Mouse (Mus musculus): Measurements from ENCODE around the gene Rptor. TPM values are rescaled to one million over a fixed set of nuclear protein-coding genes. Genes with fewer than 3 reads are reported as not detected.

The Rptor gene
- polyA plus RNA-seq, 1 experiment from 2014 or later: 13.2 TPM

GRCm38 (mm10) chr11:119618763-119619162 is 16.1 kb downstream of the Rptor start:
- DNase-seq (ENCODE audit: low spot score): no peak
- no peak overlapping the region for H3K4me3 ChIP-seq (ENCODE audit: low read depth, low read length)
- H3K4me2 ChIP-seq: no peak overlapping the region
- H3K36me3 ChIP-seq (ENCODE audit: control insufficient read depth, insufficient read depth, low read length): no peaks in the 10 kb centered on the region; the same call in 1 of the 2 replicates
- H3K4me1 ChIP-seq (replicated peaks; ENCODE audit: control insufficient read depth, insufficient read depth, low read length): peaks cover 11% of the 10 kb centered on the region
- no peak for ATAC-seq (replicated peaks; ENCODE audit: low FRiP score)
- H3K27me3 ChIP-seq (replicated peaks; ENCODE audit: control insufficient read depth, insufficient read depth, low read length): no peaks in the 10 kb centered on the region
- H3K9me3 ChIP-seq (ENCODE audit: control insufficient read depth, low read length): no peaks in the 10 kb centered on the region
- WGBS: 44% methylated on average over 5 of the region's 5 CpGs
- no peak overlapping the region for H3K9ac ChIP-seq (ENCODE audit: low read depth, low read length)
- H3K27ac ChIP-seq (ENCODE audit: low read depth, low read length): no peak overlapping the region

- Histone ChIP-seq H3K4me3 (ENCODE audit: low read depth, low read length) (no peak overlapping the region), H3K9me3 (ENCODE audit: control insufficient read depth, low read length) (no peaks in the 10 kb centered on the region), H3K36me3 (ENCODE audit: control insufficient read depth, insufficient read depth, low read length) (no peaks in the 10 kb centered on the region), H3K9ac (ENCODE audit: low read depth, low read length) (no peak overlapping the region), H3K4me2 (no peak overlapping the region), H3K4me1 (replicated peaks; ENCODE audit: control insufficient read depth, insufficient read depth, low read length) (peaks cover 17% of the 10 kb centered on the region), H3K27me3 (replicated peaks; ENCODE audit: control insufficient read depth, insufficient read depth, low read length) (no peaks in the 10 kb centered on the region), H3K27ac (ENCODE audit: low read depth, low read length) (no peak overlapping the region)
- no peak for DNase-seq (ENCODE audit: low spot score)
- ATAC-seq (replicated peaks; ENCODE audit: low FRiP score): no peak
- 75% methylated on average over 3 of the region's 3 CpGs for WGBS
These were observed 18.6 kb downstream of the Rptor start for GRCm38 (mm10) chr11:119621266-119621665.

GRCm38 (mm10) chr11:119623800-119624199 is 21.1 kb downstream of the Rptor start:
- Histone ChIP-seq H3K27me3 (replicated peaks; ENCODE audit: control insufficient read depth, insufficient read depth, low read length) (no peaks in the 10 kb centered on the region), H3K36me3 (ENCODE audit: control insufficient read depth, insufficient read depth, low read length) (peaks cover 4% of the 10 kb centered on the region), H3K9me3 (ENCODE audit: control insufficient read depth, low read length) (no peaks in the 10 kb centered on the region), H3K27ac (ENCODE audit: low read depth, low read length) (no peak overlapping the region), H3K4me3 (ENCODE audit: low read depth, low read length) (no peak overlapping the region), H3K4me2 (no peak overlapping the region), H3K4me1 (replicated peaks; ENCODE audit: control insufficient read depth, insufficient read depth, low read length) (peaks cover 17% of the 10 kb centered on the region), H3K9ac (ENCODE audit: low read depth, low read length) (no peak overlapping the region)
- ATAC-seq (replicated peaks; ENCODE audit: low FRiP score): peak; percentile 71
- 53% methylated on average over 8 of the region's 8 CpGs for WGBS
- DNase-seq (ENCODE audit: low spot score): no peak

GRCm38 (mm10) chr11:119624401-119624800 is 21.7 kb downstream of the Rptor start:
- ATAC-seq (replicated peaks; ENCODE audit: low FRiP score): no peak
- no peaks in the 10 kb centered on the region for H3K9me3 ChIP-seq (ENCODE audit: control insufficient read depth, low read length)
- no peak for DNase-seq (ENCODE audit: low spot score)
- H3K27me3 ChIP-seq (replicated peaks; ENCODE audit: control insufficient read depth, insufficient read depth, low read length): no peaks in the 10 kb centered on the region
- no peak overlapping the region for H3K4me2 ChIP-seq
- no peak overlapping the region for H3K27ac ChIP-seq (ENCODE audit: low read depth, low read length)
- peaks cover 4% of the 10 kb centered on the region for H3K36me3 ChIP-seq (ENCODE audit: control insufficient read depth, insufficient read depth, low read length)
- WGBS: 76% methylated on average over 4 of the region's 4 CpGs
- no peak overlapping the region for H3K9ac ChIP-seq (ENCODE audit: low read depth, low read length)
- H3K4me1 ChIP-seq (replicated peaks; ENCODE audit: control insufficient read depth, insufficient read depth, low read length): peaks cover 17% of the 10 kb centered on the region
- H3K4me3 ChIP-seq (ENCODE audit: low read depth, low read length): no peak overlapping the region

GRCm38 (mm10) chr11:119624955-119625354 is 22.2 kb downstream of the Rptor start:
- Histone ChIP-seq H3K4me1 (replicated peaks; ENCODE audit: control insufficient read depth, insufficient read depth, low read length) (peaks cover 17% of the 10 kb centered on the region), H3K36me3 (ENCODE audit: control insufficient read depth, insufficient read depth, low read length) (peaks cover 4% of the 10 kb centered on the region), H3K9me3 (ENCODE audit: control insufficient read depth, low read length) (no peaks in the 10 kb centered on the region), H3K4me2 (no peak overlapping the region), H3K27me3 (replicated peaks; ENCODE audit: control insufficient read depth, insufficient read depth, low read length) (no peaks in the 10 kb centered on the region), H3K4me3 (ENCODE audit: low read depth, low read length) (no peak overlapping the region), H3K9ac (ENCODE audit: low read depth, low read length) (no peak overlapping the region), H3K27ac (ENCODE audit: low read depth, low read length) (no peak overlapping the region)
- no peak for DNase-seq (ENCODE audit: low spot score)
- ATAC-seq (replicated peaks; ENCODE audit: low FRiP score): no peak
- 67% methylated on average over 3 of the region's 3 CpGs for WGBS

GRCm38 (mm10) chr11:119625476-119625875 is 22.8 kb downstream of the Rptor start:
- Histone ChIP-seq H3K4me3 (ENCODE audit: low read depth, low read length) (no peak overlapping the region), H3K9me3 (ENCODE audit: control insufficient read depth, low read length) (no peaks in the 10 kb centered on the region), H3K27me3 (replicated peaks; ENCODE audit: control insufficient read depth, insufficient read depth, low read length) (no peaks in the 10 kb centered on the region), H3K4me2 (no peak overlapping the region), H3K36me3 (ENCODE audit: control insufficient read depth, insufficient read depth, low read length) (peaks cover 4% of the 10 kb centered on the region), H3K27ac (ENCODE audit: low read depth, low read length) (no peak overlapping the region), H3K9ac (ENCODE audit: low read depth, low read length) (no peak overlapping the region), H3K4me1 (replicated peaks; ENCODE audit: control insufficient read depth, insufficient read depth, low read length) (peaks cover 17% of the 10 kb centered on the region)
- no peak for ATAC-seq (replicated peaks; ENCODE audit: low FRiP score)
- WGBS: 82% methylated on average over 6 of the region's 6 CpGs
- DNase-seq (ENCODE audit: low spot score): no peak

GRCm38 (mm10) chr11:119625943-119626342 is 23.2 kb downstream of the Rptor start:
- DNase-seq (ENCODE audit: low spot score) (no peak), ATAC-seq (replicated peaks; ENCODE audit: low FRiP score) (no peak)
- H3K4me2 ChIP-seq: no peak overlapping the region
- peaks cover 17% of the 10 kb centered on the region for H3K4me1 ChIP-seq (replicated peaks; ENCODE audit: control insufficient read depth, insufficient read depth, low read length)
- H3K9ac ChIP-seq (ENCODE audit: low read depth, low read length): no peak overlapping the region
- H3K27ac ChIP-seq (ENCODE audit: low read depth, low read length): no peak overlapping the region
- no peaks in the 10 kb centered on the region for H3K27me3 ChIP-seq (replicated peaks; ENCODE audit: control insufficient read depth, insufficient read depth, low read length)
- H3K9me3 ChIP-seq (ENCODE audit: control insufficient read depth, low read length): no peaks in the 10 kb centered on the region
- peaks cover 4% of the 10 kb centered on the region for H3K36me3 ChIP-seq (ENCODE audit: control insufficient read depth, insufficient read depth, low read length)
- WGBS: 66% methylated on average over 6 of the region's 6 CpGs
- no peak overlapping the region for H3K4me3 ChIP-seq (ENCODE audit: low read depth, low read length)

- H3K9me3 ChIP-seq (ENCODE audit: control insufficient read depth, low read length): no peaks in the 10 kb centered on the region
- peaks cover 20% of the 10 kb centered on the region for H3K4me1 ChIP-seq (replicated peaks; ENCODE audit: control insufficient read depth, insufficient read depth, low read length)
- no peaks in the 10 kb centered on the region for H3K27me3 ChIP-seq (replicated peaks; ENCODE audit: control insufficient read depth, insufficient read depth, low read length)
- no peak overlapping the region for H3K9ac ChIP-seq (ENCODE audit: low read depth, low read length)
- ATAC-seq (replicated peaks; ENCODE audit: low FRiP score): no peak
- H3K27ac ChIP-seq (ENCODE audit: low read depth, low read length): no peak overlapping the region
- no peak overlapping the region for H3K4me3 ChIP-seq (ENCODE audit: low read depth, low read length)
- peaks cover 4% of the 10 kb centered on the region for H3K36me3 ChIP-seq (ENCODE audit: control insufficient read depth, insufficient read depth, low read length)
- no peak for DNase-seq (ENCODE audit: low spot score)
- no peak overlapping the region for H3K4me2 ChIP-seq
- 65% methylated on average over 3 of the region's 3 CpGs for WGBS
These were observed 24.5 kb downstream of the Rptor start for GRCm38 (mm10) chr11:119627243-119627642.

GRCm38 (mm10) chr11:119629072-119629471 is 26.4 kb downstream of the Rptor start:
- ATAC-seq (replicated peaks; ENCODE audit: low FRiP score) (no peak), DNase-seq (ENCODE audit: low spot score) (no peak)
- Histone ChIP-seq H3K4me1 (replicated peaks; ENCODE audit: control insufficient read depth, insufficient read depth, low read length) (peaks cover 8% of the 10 kb centered on the region), H3K27me3 (replicated peaks; ENCODE audit: control insufficient read depth, insufficient read depth, low read length) (no peaks in the 10 kb centered on the region), H3K4me2 (no peak overlapping the region), H3K36me3 (ENCODE audit: control insufficient read depth, insufficient read depth, low read length) (peaks cover 4% of the 10 kb centered on the region), H3K9ac (ENCODE audit: low read depth, low read length) (no peak overlapping the region), H3K27ac (ENCODE audit: low read depth, low read length) (no peak overlapping the region), H3K4me3 (ENCODE audit: low read depth, low read length) (no peak overlapping the region), H3K9me3 (ENCODE audit: control insufficient read depth, low read length) (no peaks in the 10 kb centered on the region)
- WGBS: 81% methylated on average over 3 of the region's 3 CpGs

Data from liver, embryonic 11.5 days (tissue).